Mouse (Mus musculus) kidney, embryonic 14.5 days (tissue): ENCODE measurements around the gene Adamtsl1. TPM values are rescaled to one million over a fixed set of nuclear protein-coding genes. Genes with fewer than 3 reads are reported as not detected.

ENCODE experiments used
- ATAC-seq: fragments of 200-750 bp; cut with Nextera tagmentation; 2 replicates; pipeline ENCODE4 v1.8.0; 2017; ENCODE audit warnings: moderate number of reproducible peaks, mild to moderate bottlenecking, moderate TSS enrichment, moderate library complexity; ENCODE audit not compliant: low FRiP score, low TSS enrichment
- H3K27ac ChIP-seq: fragments of 300-500 bp; sonication (generic); 2 replicates; pipeline ENCODE4 v1.5.1; 2014; ENCODE audit warnings: low read depth, mild to moderate bottlenecking, low read length, moderate library complexity, mixed read lengths
- H3K27me3 ChIP-seq: fragments of 300-500 bp; sonication (generic); 2 replicates; pipeline ENCODE4 v1.6.1; 2014; ENCODE audit warnings: mild to moderate bottlenecking, low read length; ENCODE audit not compliant: control insufficient read depth, insufficient read depth
- H3K36me3 ChIP-seq: fragments of 300-500 bp; sonication (generic); 2 replicates; pipeline ENCODE4 v1.6.1; 2014; ENCODE audit warnings: low read length, mixed read lengths; ENCODE audit not compliant: control insufficient read depth, insufficient read depth
- H3K4me1 ChIP-seq: fragments of 300-500 bp; sonication (generic); 2 replicates; pipeline ENCODE4 v1.6.1; 2014; ENCODE audit warnings: low read length, mixed read lengths; ENCODE audit not compliant: control insufficient read depth, insufficient read depth
- H3K4me2 ChIP-seq: fragments of 300-500 bp; sonication (generic); replicated peaks from 2 replicates; pipeline ENCODE4 v1.6.1; 2014; ENCODE audit warnings: low read depth, mild to moderate bottlenecking, low read length
- H3K4me3 ChIP-seq: fragments of 300-500 bp; sonication (generic); 2 replicates; pipeline ENCODE4 v1.5.1; 2014; ENCODE audit warnings: mild to moderate bottlenecking, low read length
- H3K9ac ChIP-seq: fragments of 300-500 bp; sonication (generic); 2 replicates; pipeline ENCODE4 v1.6.1; 2014; ENCODE audit warnings: low read depth, mild to moderate bottlenecking, low read length, moderate library complexity
- H3K9me3 ChIP-seq: fragments of 300-500 bp; sonication (generic); 2 replicates; pipeline ENCODE4 v1.6.1; 2016; ENCODE audit warnings: low read length; ENCODE audit not compliant: control insufficient read depth
- WGBS: fragments of 180-500 bp; shearing (Covaris S2); extraction: QIAGEN DNeasy Blood & Tissue Kit; methylation state at CpG from one replicate; pipeline ENCODE4 v1.1.7; 2014; 5-methylcytosine and 5-hydroxymethylcytosine counted together
- polyA plus RNA-seq: library from polyadenylated mRNA; unstranded; fragments of >200 nt; fragmentation: Nextera tagmentation; extraction: Ambion mirVana; gene quantifications from 2 replicates; pipeline ENCODE4 v1.2.1, GENCODE M21; 2014

The Adamtsl1 gene
- polyA plus RNA-seq, 1 experiment from 2014 or later = 15.6 TPM

GRCm38 (mm10) chr4:85763161-85764014, 249.4 kb downstream of the Adamtsl1 start:
- Histone ChIP-seq H3K4me2 (no peak overlapping the region), H3K9ac (no peak overlapping the region), H3K36me3 (no peaks in the 10 kb centered on the region), H3K27me3 (no peaks in the 10 kb centered on the region), H3K4me3 (no peak overlapping the region), H3K4me1 (no peaks in the 10 kb centered on the region), H3K9me3 (no peaks in the 10 kb centered on the region), H3K27ac (no peak overlapping the region)
- no peak for ATAC-seq
- 66% methylated on average over 5 of the region's 5 CpGs for WGBS

GRCm38 (mm10) chr4:85764015-85764450, 250.1 kb downstream of the Adamtsl1 start:
- Histone ChIP-seq H3K4me1 (no peaks in the 10 kb centered on the region), H3K36me3 (no peaks in the 10 kb centered on the region), H3K9ac (no peak overlapping the region), H3K27me3 (no peaks in the 10 kb centered on the region), H3K27ac (no peak overlapping the region), H3K4me3 (no peak overlapping the region), H3K9me3 (no peaks in the 10 kb centered on the region), H3K4me2 (no peak overlapping the region)
- ATAC-seq = no peak
- 90% methylated on average over 14 of the region's 14 CpGs for WGBS

- H3K4me2 ChIP-seq = no peak overlapping the region
- H3K36me3 ChIP-seq = no peaks in the 10 kb centered on the region
- no peaks in the 10 kb centered on the region for H3K9me3 ChIP-seq
- 72% methylated on average over 3 of the region's 3 CpGs for WGBS
- no peak overlapping the region for H3K4me3 ChIP-seq
- no peaks in the 10 kb centered on the region for H3K27me3 ChIP-seq
- H3K9ac ChIP-seq = no peak overlapping the region
- no peak overlapping the region for H3K27ac ChIP-seq
- no peaks in the 10 kb centered on the region for H3K4me1 ChIP-seq
- ATAC-seq = no peak
These were observed 250.5 kb downstream of the Adamtsl1 start for GRCm38 (mm10) chr4:85764476-85764875.

- no peak overlapping the region for H3K4me3 ChIP-seq
- no peak overlapping the region for H3K4me2 ChIP-seq
- H3K9me3 ChIP-seq = no peaks in the 10 kb centered on the region; the same call in 1 of the 2 replicates
- 71% methylated on average over 6 of the region's 6 CpGs for WGBS
- H3K27me3 ChIP-seq = no peaks in the 10 kb centered on the region
- H3K4me1 ChIP-seq = no peaks in the 10 kb centered on the region
- peak overlapping the region; percentile 47; the same call in 1 of the 2 replicates for H3K27ac ChIP-seq
- no peak overlapping the region for H3K9ac ChIP-seq
- H3K36me3 ChIP-seq = no peaks in the 10 kb centered on the region
- no peak for ATAC-seq
These were observed 253.7 kb downstream of the Adamtsl1 start for GRCm38 (mm10) chr4:85767666-85768065.

- no peaks in the 10 kb centered on the region for H3K4me1 ChIP-seq
- H3K27ac ChIP-seq = peak overlapping the region; percentile 47; the same call in 1 of the 2 replicates
- H3K9me3 ChIP-seq = no peaks in the 10 kb centered on the region; the same call in 1 of the 2 replicates
- H3K27me3 ChIP-seq = no peaks in the 10 kb centered on the region
- H3K36me3 ChIP-seq = no peaks in the 10 kb centered on the region
- no peak overlapping the region for H3K4me3 ChIP-seq
- no peak overlapping the region for H3K9ac ChIP-seq
- ATAC-seq = no peak
- no peak overlapping the region for H3K4me2 ChIP-seq
- 51% methylated on average over 5 of the region's 5 CpGs for WGBS
These were observed 254.1 kb downstream of the Adamtsl1 start for GRCm38 (mm10) chr4:85768107-85768506.

GRCm38 (mm10) chr4:85782511-85782910, 268.5 kb downstream of the Adamtsl1 start:
- Histone ChIP-seq H3K4me3 (no peak overlapping the region), H3K27ac (no peak overlapping the region), H3K9me3 (no peaks in the 10 kb centered on the region), H3K9ac (no peak overlapping the region), H3K36me3 (no peaks in the 10 kb centered on the region), H3K4me2 (no peak overlapping the region), H3K4me1 (no peaks in the 10 kb centered on the region), H3K27me3 (no peaks in the 10 kb centered on the region)
- 34% methylated on average over 5 of the region's 5 CpGs for WGBS
- ATAC-seq = no peak

- Histone ChIP-seq H3K36me3 (no peaks in the 10 kb centered on the region), H3K4me2 (no peak overlapping the region), H3K27ac (no peak overlapping the region), H3K4me3 (no peak overlapping the region), H3K27me3 (no peaks in the 10 kb centered on the region), H3K9me3 (no peaks in the 10 kb centered on the region), H3K4me1 (no peaks in the 10 kb centered on the region), H3K9ac (no peak overlapping the region)
- WGBS = 62% methylated on average over 6 of the region's 6 CpGs
- no peak for ATAC-seq
These were observed 269.9 kb downstream of the Adamtsl1 start for GRCm38 (mm10) chr4:85783768-85784379.

- no peak overlapping the region for H3K27ac ChIP-seq
- no peaks in the 10 kb centered on the region for H3K27me3 ChIP-seq
- no peak overlapping the region for H3K9ac ChIP-seq
- H3K4me2 ChIP-seq = no peak overlapping the region
- no peak overlapping the region for H3K4me3 ChIP-seq
- no peaks in the 10 kb centered on the region for H3K36me3 ChIP-seq
- H3K9me3 ChIP-seq = no peaks in the 10 kb centered on the region
- ATAC-seq = no peak
- H3K4me1 ChIP-seq = no peaks in the 10 kb centered on the region
- 62% methylated on average over 4 of the region's 4 CpGs for WGBS
These were observed 270.5 kb downstream of the Adamtsl1 start for GRCm38 (mm10) chr4:85784428-85784827.

- no peak overlapping the region for H3K27ac ChIP-seq
- H3K4me2 ChIP-seq = no peak overlapping the region
- no peaks in the 10 kb centered on the region for H3K9me3 ChIP-seq
- no peaks in the 10 kb centered on the region for H3K27me3 ChIP-seq
- no peak overlapping the region for H3K4me3 ChIP-seq
- WGBS = 57% methylated on average over 2 of the region's 2 CpGs
- H3K36me3 ChIP-seq = no peaks in the 10 kb centered on the region
- no peaks in the 10 kb centered on the region for H3K4me1 ChIP-seq
- ATAC-seq = peak; percentile 71; the same call in 1 of the 2 replicates
- no peak overlapping the region for H3K9ac ChIP-seq
These were observed 276.3 kb downstream of the Adamtsl1 start for GRCm38 (mm10) chr4:85790226-85790625.
